Mouse (Mus musculus) small intestine, adult 2 months (tissue): ENCODE data around the gene Gnao1. TPM values are rescaled to one million over a fixed set of nuclear protein-coding genes. Genes with fewer than 3 reads are reported as not detected.

ENCODE experiments used
- H3K27ac ChIP-seq: fragments of 200-500 bp; 2 replicates; pipeline ENCODE4 v1.5.1; 2012; ENCODE audit warnings: low read depth, low read length, control low read depth, inconsistent platforms; ENCODE audit not compliant: insufficient read depth
- H3K27me3 ChIP-seq: fragments of 200-500 bp; 2 replicates; pipeline ENCODE4 v1.6.1; 2012; ENCODE audit warnings: mild to moderate bottlenecking, moderate library complexity, low read length, inconsistent platforms; ENCODE audit not compliant: control insufficient read depth, insufficient read depth
- H3K36me3 ChIP-seq: fragments of 200-500 bp; 2 replicates; pipeline ENCODE4 v1.6.1; 2012; ENCODE audit warnings: mild to moderate bottlenecking, low read length, control low read depth, inconsistent platforms; ENCODE audit not compliant: control insufficient read depth, insufficient read depth
- H3K4me1 ChIP-seq: fragments of 200-500 bp; 2 replicates; pipeline ENCODE4 v1.6.1; 2012; ENCODE audit warnings: low read length, inconsistent platforms, mixed read lengths; ENCODE audit not compliant: control insufficient read depth, insufficient read depth, insufficient read length
- H3K4me3 ChIP-seq: fragments of 200-500 bp; 2 replicates; pipeline ENCODE4 v1.5.1; 2012; ENCODE audit warnings: low read depth, mild to moderate bottlenecking, control low read depth, inconsistent platforms, low read length, moderate library complexity
- CTCF ChIP-seq: fragments of 200-500 bp; IDR thresholded peaks from 2 replicates; pipeline ENCODE4 v1.5.1; 2012; ENCODE audit warnings: low read depth, mild to moderate bottlenecking, control low read depth, inconsistent platforms, low read length, moderate library complexity, mixed read lengths; ENCODE audit not compliant: insufficient replicate concordance, insufficient read length; ENCODE audit errors: extremely low read depth
- POLR2A ChIP-seq: fragments of 200-500 bp; IDR thresholded peaks from 2 replicates; pipeline ENCODE4 v1.6.1; 2012; ENCODE audit warnings: low read depth, mild to moderate bottlenecking, control low read depth, inconsistent platforms, low read length, moderate library complexity
- WGBS: fragments of 180-500 bp; shearing (Covaris S2); methylation state at CpG from one replicate; pipeline ENCODE4 v1.1.7; 2018; 5-methylcytosine and 5-hydroxymethylcytosine counted together
- polyA plus RNA-seq: library from polyadenylated mRNA; depleted of rRNA; stranded (reverse); fragments of >200 nt; gene quantifications from 2 replicates; pipeline ENCODE4 v1.2.3, GENCODE M21; 2012

Gene Gnao1
- polyA plus RNA-seq, 1 experiment, result 13.6 TPM

DNA sequence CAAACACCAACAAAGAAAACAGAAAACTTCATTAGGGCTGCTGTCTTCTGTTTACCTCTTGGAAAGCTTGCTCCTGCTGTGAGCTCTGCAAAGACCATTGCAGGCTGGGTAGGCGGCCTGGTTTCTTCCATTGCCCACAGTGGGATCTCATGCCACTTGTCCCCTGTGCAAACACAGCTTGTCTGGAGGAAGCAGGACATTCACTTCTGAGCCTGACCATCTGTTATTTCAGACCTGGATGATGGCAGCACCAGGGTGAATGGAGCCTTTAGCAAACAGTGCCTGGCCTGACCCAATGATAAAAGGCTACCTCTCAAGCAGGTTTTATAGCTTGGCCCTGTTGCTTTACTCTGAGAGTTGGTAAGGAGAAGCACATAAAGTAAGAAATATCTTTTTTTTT is 35.4 kb downstream of the Gnao1 start:
- TF ChIP-seq POLR2A (no peak), CTCF (no peak)
- no peaks in the 10 kb centered on the region for H3K4me1 ChIP-seq
- H3K4me3 ChIP-seq, result no peak overlapping the region
- 83% methylated on average over 1 of the region's 1 CpGs for WGBS
- H3K27ac ChIP-seq, result no peak overlapping the region
- H3K27me3 ChIP-seq, result no peaks in the 10 kb centered on the region
- H3K36me3 ChIP-seq, result no peaks in the 10 kb centered on the region

DNA sequence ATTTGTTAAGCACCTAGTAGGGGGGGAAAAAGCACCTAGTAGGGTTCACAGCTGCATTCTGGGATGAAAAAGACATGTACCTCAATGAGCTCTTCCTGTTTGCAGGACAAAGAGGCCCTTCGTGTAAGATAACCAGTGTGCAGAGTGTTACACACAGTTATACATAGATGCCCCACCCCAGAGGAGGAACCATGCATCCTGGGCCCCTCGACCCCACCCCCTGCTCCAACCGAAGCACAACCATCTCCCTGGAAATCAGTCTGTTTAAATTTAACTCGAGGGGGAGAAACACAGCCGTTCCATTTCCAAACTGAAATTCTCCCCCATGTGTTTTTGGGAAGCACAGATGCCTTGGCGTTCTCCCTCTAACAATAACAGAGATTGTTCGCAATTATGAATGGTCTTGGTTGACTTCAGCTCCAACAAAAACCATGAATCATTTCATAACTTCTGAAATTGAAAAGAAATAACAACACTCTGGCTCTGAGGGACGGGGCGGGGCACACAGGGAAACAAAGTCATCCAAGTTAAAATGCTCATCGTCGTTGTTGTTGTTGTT is 42.4 kb downstream of the Gnao1 start:
- H3K4me3 ChIP-seq, result no peak overlapping the region
- no peaks in the 10 kb centered on the region for H3K4me1 ChIP-seq
- 52% methylated on average over 11 of the region's 11 CpGs for WGBS
- no peaks in the 10 kb centered on the region for H3K36me3 ChIP-seq
- H3K27ac ChIP-seq, result no peak overlapping the region
- TF ChIP-seq POLR2A (no peak), CTCF (no peak)
- H3K27me3 ChIP-seq, result no peaks in the 10 kb centered on the region

DNA sequence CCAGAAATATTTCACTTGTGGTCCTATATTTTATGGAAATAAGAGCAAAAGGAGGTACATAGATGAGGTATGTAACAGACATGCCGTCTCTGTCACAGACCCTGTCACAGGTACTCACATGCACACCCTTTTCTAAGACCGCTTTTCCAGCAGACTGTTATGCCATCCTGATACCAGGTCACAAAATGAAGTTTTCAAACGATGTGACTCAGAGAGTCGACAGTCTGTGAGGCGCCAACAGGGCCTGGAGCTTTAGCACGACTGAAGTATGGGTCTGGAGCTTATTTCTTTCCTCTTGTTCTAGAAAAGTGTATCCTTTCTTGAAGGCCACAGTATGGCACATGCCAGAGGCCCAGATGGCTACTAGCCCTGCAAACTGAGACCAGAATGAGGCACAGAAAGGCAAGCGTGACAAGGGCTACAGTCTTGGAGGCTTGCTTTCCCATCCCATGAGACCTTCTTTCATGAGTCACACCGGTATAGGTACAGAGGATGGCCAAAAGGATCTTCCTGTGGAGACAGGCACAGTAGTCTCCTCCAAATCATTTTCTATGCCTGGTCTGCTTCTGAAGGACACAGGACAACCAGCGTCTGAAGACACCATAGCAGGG is 43.2 kb downstream of the Gnao1 start:
- 79% methylated on average over 9 of the region's 9 CpGs for WGBS

DNA sequence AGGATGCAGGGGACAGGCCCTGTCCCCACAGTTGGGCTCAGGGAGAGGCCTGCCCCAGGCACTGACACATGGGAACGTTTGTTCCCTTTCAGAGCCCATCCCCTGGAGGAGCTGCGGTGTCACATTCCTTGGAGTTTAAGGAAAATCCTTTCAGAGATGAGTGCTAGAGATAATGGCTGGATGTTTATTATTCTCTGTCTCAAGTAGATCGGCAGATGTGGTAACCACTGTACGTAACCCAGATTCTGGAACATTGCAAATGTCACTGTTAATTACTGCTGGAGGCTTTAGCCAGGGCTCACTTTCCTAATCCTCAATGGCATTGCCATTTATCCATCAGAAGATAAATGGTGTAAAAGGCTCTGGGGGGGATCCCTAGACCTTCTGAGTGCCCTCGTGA is 44.9 kb downstream of the Gnao1 start:
- TF ChIP-seq POLR2A (no peak), CTCF (no peak)
- H3K36me3 ChIP-seq, result no peaks in the 10 kb centered on the region
- H3K27me3 ChIP-seq, result no peaks in the 10 kb centered on the region
- H3K4me3 ChIP-seq, result no peak overlapping the region
- H3K4me1 ChIP-seq, result no peaks in the 10 kb centered on the region
- WGBS, result 46% methylated on average over 5 of the region's 5 CpGs
- H3K27ac ChIP-seq, result no peak overlapping the region

More for the DNA sequence above, 43.2 kb downstream of the Gnao1 start:
- no peak overlapping the region for H3K27ac ChIP-seq
- no peak for TF ChIP-seq POLR2A
- TF ChIP-seq CTCF, result no peak
- no peak overlapping the region for H3K4me3 ChIP-seq
- no peaks in the 10 kb centered on the region for H3K27me3 ChIP-seq
- no peaks in the 10 kb centered on the region for H3K4me1 ChIP-seq
- H3K36me3 ChIP-seq, result no peaks in the 10 kb centered on the region

DNA sequence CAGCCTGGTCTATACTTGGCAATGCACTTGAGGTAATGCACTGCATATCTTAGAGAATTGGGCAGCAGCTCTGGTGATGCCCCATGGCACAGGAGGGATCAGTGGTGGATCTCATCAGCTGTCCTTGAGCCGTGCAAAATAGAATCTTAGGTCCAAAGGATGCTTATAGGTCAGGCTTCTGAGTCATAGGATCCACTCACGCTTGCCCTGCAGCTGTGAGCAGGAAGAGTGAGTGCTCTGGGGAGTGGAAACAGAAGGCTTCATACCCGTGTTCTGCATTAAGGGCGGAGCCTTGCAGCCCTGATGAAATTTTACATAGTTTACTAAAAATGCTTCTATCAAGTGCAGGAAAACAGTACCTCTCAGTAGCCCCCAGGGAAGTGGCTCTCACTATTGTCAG is 45.5 kb downstream of the Gnao1 start:
- Histone ChIP-seq H3K27me3 (no peaks in the 10 kb centered on the region), H3K4me3 (no peak overlapping the region), H3K36me3 (no peaks in the 10 kb centered on the region), H3K27ac (no peak overlapping the region), H3K4me1 (no peaks in the 10 kb centered on the region)
- WGBS, result 49% methylated on average over 4 of the region's 4 CpGs
- TF ChIP-seq CTCF, result no peak

DNA sequence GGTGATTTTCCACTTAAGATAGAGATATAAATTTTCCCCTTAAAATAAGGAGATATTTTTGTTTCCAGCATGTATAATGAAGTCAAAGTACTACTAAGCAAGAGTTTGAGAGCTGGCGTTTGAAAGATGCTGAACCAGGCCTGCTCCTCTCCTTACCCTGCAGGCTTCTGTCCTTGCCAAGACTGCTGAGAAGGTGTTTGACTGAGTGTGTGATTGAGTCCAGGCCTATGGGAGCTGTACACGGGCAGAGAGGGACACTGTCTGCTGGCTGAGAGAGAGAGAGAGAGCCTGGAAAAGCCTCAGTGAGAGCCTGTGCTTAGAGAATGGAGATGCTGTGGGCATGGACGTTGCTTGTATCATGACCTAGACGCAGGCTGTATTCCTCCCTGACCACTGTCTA is 47.4 kb downstream of the Gnao1 start:
- no peak overlapping the region for H3K27ac ChIP-seq
- H3K4me3 ChIP-seq, result no peak overlapping the region
- WGBS, result 74% methylated on average over 4 of the region's 4 CpGs
- no peaks in the 10 kb centered on the region for H3K36me3 ChIP-seq
- TF ChIP-seq CTCF (no peak), POLR2A (no peak)
- no peaks in the 10 kb centered on the region for H3K4me1 ChIP-seq
- H3K27me3 ChIP-seq, result no peaks in the 10 kb centered on the region

DNA sequence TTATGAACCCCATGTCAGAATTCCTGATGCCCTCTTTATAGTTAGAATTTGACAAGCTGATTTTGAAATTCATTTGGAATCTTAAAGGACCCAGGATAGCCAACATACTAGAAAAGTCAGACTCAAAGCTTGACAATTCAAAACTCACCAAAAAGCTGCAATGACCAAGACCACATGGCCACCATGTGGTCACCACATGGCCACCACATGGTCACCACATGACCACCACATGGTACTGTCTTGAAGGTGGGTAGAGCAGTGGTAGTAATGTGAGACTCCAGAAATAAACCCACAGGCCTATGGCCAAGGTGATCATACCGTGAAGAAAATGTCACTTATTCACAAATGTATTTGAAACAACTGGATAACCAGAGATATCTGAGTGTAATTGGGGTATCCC is 48.5 kb downstream of the Gnao1 start:
- Histone ChIP-seq H3K36me3 (no peaks in the 10 kb centered on the region), H3K4me1 (0 out of 2 replicates have a peak, but pooled peaks cover 2% of the 10 kb centered on the region), H3K27ac (no peak overlapping the region), H3K27me3 (no peaks in the 10 kb centered on the region), H3K4me3 (no peak overlapping the region)
- TF ChIP-seq POLR2A (no peak), CTCF (no peak)
- WGBS, result 94% methylated on average over 1 of the region's 1 CpGs
